Mouse (Mus musculus): ENCODE measurements at regions not wholly inside any gene's neighbourhood (a gene's known extent, or its start where the extent isn't known, plus 50 kb on each side); places are given as distances from the start of the nearest gene placed in this dataset.
"Not testable (repeated sequence)": the region's sequence is repeated elsewhere in the genome, so short reads cannot be mapped to it uniquely, and the experiment has no call there.

DNA sequence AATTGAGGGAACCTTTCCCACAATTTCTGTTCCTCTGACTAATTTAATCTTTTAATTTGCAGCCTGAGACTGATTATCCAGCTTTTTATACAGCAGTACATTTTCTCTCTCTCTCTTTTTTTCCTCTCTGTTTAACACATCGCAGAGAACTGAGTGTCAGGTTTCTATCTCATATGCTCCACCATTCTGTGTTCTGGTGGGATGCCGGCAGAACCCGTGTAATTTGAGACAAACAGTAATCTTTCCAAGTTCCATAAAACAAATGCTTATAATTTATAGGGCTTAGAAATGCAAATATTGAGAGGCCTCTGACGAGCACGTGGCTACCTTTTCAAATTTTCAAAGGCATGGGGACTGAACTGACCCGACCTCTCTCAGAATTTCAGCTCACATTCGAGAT, 59.1 kb downstream of the Zbtb18 start:
- no peak for DNase-seq (ENCODE audit: low spot score in 2 of 2)

GRCm38 (mm10) chr1:177503946-177504345, 61.8 kb downstream of the Zbtb18 start:
- DNase-seq (ENCODE audit: low spot score in 2 of 2): no peak

DNA sequence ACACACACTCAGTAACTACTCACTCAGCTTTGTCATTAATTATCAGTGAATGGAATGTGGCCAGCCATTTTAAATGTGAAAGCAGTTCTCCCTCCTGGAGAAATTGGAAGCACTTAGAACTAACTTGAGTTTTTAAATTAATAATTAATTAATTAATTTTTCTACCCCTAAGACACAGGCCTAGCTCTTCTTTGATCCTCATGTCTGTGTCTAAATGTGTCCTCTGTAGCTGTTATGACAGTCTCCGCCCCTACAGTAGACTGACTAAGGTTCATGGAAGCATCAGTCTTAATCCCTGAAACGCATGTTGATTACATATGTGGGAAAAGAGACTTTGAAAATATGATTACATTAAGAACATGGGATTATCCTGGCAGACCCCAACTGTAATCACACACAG, 62.6 kb downstream of the Zbtb18 start:
- DNase-seq (ENCODE audit: low spot score in 2 of 2): no peak

DNA sequence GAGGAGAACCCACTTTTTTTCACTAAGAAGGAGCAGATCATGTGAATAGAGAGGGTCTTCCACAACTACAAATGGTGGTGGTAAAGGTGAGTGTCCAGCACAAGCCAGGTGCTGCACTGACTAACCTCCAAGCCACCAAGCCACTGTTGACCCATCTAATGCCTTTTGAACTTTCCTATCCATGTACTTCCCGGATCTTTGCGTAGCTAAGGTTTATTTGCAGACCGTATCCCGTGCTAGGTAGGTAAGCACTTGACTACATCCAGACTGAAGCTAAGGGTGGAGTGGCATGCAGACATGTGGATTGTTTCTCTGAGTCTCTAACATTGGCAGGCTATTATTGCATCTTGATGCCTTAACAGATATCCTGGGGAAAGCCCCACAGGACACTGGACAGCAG, 65.2 kb downstream of the Zbtb18 start:
- DNase-seq (ENCODE audit: low spot score in 2 of 2): not testable (repeated sequence)

DNA sequence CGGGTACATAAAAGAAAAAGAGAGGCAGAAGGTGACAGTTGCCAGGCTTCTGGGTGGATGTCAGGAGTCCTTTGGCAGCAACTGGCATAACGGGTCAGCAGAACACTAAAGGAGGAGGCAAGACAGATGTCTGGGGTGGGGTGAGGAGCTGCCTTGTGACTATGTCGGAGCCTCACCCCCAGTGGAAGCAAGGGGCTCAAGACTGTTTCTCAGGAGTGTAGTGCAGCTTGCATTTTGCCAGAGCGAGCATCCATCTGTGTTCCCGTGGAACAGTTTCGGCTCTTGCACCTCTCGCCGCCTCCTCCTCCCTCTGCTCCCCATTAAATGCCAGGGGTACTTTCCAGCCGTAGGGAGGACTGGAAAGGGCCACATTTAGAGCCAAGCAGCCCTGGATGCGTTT, 67.6 kb downstream of the Zbtb18 start:
- no peak for DNase-seq (ENCODE audit: low spot score in 2 of 2)

GRCm38 (mm10) chr1:177512116-177512515, 70.0 kb downstream of the Zbtb18 start:
- DNase-seq (ENCODE audit: low spot score in 2 of 2): no peak

- no peak for DNase-seq (ENCODE audit: low spot score in 2 of 2)
Measured at GRCm38 (mm10) chr1:177517934-177518610, 75.9 kb downstream of the Zbtb18 start.

DNA sequence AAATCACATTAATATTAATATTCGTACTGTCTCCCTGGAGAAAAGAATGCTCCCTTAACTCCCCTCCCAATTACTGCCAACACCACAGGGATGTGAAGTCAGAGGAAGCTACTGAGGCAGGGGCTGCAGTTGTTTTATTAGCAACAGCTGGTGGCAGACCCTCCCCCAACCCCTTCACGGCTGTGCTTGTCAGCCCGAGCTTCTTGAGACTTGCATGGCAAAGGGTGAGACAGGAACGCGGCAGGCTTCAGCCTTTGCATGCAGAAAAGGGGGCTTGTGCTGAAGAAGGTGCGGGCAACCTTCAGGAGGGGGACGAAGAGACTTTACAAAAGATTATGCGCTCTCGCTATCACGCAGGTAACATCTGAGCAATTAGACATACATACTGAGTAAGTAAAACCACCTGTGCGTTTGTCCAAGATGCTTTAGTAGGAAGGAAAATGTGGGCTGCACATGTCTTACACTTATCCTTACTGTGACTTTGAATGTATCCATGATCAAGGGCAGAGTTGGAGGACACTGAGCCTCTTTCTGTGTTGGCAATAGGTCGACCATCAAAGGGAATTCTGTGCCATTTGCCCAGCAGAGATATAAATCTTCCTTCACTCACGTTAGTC, 76.9 kb downstream of the Zbtb18 start:
- DNase-seq (ENCODE audit: low spot score in 2 of 2): no peak

DNA sequence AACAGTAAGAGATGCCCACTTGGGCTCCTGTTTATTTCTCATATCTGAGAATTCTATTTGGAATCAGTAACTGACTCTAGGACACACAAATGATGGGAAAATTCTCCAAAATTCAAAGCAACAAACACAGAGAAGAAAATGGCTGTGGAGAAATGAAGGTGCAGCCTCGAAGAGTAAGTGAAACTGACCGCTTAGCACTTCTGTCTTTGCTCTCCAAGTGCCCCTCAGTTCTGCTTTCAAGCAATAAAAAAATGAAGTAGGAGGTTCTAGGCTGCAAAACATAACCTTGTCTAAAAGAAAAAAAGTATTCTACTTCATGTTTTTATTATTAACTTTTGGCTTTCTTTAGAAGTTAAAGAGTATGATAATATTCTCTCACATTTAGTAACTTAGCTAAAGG, 79.0 kb downstream of the Zbtb18 start:
- DNase-seq (ENCODE audit: low spot score in 2 of 2): no peak

GRCm38 (mm10) chr1:177525141-177525540, 83.0 kb downstream of the Zbtb18 start:
- DNase-seq (ENCODE audit: low spot score in 2 of 2): no peak

DNA sequence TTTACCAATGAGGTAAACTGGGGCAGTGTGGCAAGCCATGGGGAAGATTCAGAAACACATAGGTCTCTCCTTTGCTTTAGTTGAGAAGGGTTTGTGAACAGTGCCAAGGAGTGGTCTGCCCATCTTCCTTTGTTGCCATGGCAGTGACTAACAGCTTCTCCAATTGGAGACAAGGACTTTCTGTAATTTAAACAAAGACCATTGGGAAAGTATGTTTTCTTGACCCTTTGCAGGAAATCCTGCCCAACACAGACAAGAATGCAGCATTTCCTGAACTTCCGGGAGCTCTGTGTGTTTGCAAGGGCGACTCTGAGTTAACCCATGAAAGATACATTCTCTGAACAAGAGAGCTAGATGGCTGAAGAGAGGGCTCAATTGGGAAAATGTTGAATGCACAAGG, 89.6 kb downstream of the Zbtb18 start:
- DNase-seq (ENCODE audit: low spot score in 2 of 2): no peak

- no peak for DNase-seq (ENCODE audit: low spot score in 2 of 2)
Measured at GRCm38 (mm10) chr1:177532656-177533055, 90.5 kb downstream of the Zbtb18 start.

- no peak for DNase-seq (ENCODE audit: low spot score in 2 of 2)
Measured at GRCm38 (mm10) chr1:177533332-177533731, 91.2 kb downstream of the Zbtb18 start.

DNA sequence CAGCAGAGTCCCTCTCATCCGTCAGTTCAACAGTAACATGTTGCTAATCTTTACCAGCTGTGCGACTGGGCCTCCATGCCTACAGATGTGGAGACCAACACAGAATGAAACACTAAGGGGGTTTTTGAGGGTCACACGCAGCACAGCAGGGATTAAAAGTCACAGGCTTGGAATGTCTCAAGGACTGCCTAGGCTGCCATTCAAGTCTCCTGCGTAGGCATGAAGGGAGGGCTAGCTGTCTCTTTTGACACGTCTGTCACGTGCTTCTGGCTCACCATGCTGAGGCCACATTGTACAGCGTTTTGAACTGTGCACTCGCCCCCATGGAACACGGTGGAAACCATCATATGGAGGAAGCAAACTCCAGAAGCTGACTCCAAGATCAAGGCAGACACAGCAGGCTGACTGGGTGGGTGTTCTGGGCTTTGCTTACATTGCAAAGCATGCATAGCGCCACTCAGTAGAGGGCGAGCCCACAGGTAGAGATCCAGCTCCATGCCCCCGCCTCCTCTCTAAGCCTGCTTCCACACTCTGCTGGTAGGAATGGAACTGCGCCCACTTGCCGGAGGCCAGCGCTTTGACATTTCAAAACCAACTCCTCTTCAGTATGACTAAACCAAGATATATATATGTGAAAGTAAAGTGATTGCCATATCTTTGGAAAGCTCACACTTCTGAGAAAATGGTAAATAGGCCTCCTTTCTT, 103.0 kb downstream of the Zbtb18 start:
- no peak for DNase-seq (ENCODE audit: low spot score in 2 of 2)

- DNase-seq (ENCODE audit: low spot score in 2 of 2): no peak
Measured at GRCm38 (mm10) chr1:177547716-177548115, 105.6 kb downstream of the Zbtb18 start.

GRCm38 (mm10) chr1:177555471-177556291, 113.5 kb downstream of the Zbtb18 start:
- peak in 1 of 2 experiments; percentile 6 for DNase-seq (ENCODE audit: low spot score in 2 of 2)

DNA sequence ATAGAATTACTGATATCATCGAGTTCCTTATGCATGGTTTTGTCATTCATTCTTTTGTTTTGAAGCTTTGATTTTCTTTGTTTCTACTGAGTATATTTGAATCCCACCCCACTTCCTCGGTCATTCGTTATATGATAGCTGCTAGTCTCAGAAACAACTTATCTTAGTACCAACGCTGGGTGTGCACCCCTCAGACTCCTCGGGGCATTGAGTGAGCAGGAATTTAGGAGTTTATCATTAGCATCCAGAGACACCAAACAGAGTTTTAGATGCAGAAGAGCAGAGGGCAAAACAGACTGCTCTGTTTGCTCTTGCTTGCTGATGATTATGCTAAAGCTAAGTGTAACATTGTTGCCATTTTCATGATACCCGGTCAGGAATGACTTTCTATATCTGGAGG, 115.3 kb downstream of the Zbtb18 start:
- no peak for DNase-seq (ENCODE audit: low spot score in 2 of 2)

- no peak for DNase-seq (ENCODE audit: low spot score in 2 of 2)
Measured at GRCm38 (mm10) chr1:177557856-177558255, 115.7 kb downstream of the Zbtb18 start.

- no peak for DNase-seq (ENCODE audit: low spot score in 2 of 2)
Measured at GRCm38 (mm10) chr1:177561716-177562588, 119.8 kb downstream of the Zbtb18 start.

GRCm38 (mm10) chr1:177562589-177562912, 120.4 kb downstream of the Zbtb18 start:
- no peak for DNase-seq (ENCODE audit: low spot score in 2 of 2)

DNA sequence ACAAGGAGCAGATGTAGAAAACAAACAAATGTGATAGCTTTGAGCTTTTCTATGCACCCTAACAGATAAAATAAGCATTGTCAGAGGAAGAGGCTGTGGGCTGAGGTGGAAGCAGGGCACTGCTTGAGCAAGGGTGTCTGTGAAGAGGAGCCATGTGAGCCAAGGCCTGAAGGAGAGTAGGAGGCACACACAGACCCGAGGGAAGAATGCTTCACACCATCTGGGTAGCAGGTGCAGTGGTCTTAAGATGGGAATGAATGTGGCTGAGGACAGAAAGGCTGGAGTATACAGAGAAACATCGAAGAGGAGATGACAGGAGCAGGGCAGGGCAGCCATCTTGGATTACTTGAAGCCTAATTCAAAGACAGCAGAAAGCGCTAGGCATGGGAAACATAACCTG, 123.5 kb downstream of the Zbtb18 start:
- DNase-seq (ENCODE audit: low spot score in 2 of 2): no peak
